9 mouse cellular contexts compared by ENCODE assay signal in genomic region chr7:6526141-6526540, GRCm38 (mm10). TPM values are rescaled to one million over a fixed set of nuclear protein-coding genes. Genes with fewer than 3 reads are reported as not detected.
DNase-seq lines count a peak whose midpoint lies in the region; ATAC-seq and TF ChIP-seq lines count a peak whose summit lies in the region.
"Had no signal": no experiment of that assay in that cellular context is flagged by ENCODE, and none has a peak within 500 bp of the region (broad histone marks: within the 10 kb centered on the region; RNA-seq: fewer than 3 reads in every experiment).

No protein-coding gene starts in this region.

- H3K9me3 ChIP-seq in hindbrain, postnatal 0 days (ENCODE audit: low read length), result no peaks in the 10 kb centered on the region
- H3K9me3 ChIP-seq in hindbrain, embryonic 16.5 days (ENCODE audit: control insufficient read depth, low read length), result no peaks in the 10 kb centered on the region
- 0 out of 2 replicates have a peak, but pooled peaks cover 4% of the 10 kb centered on the region for H3K9me3 ChIP-seq in midbrain, postnatal 0 days (ENCODE audit: low read length)
- peaks cover 2% of the 10 kb centered on the region for H3K9me3 ChIP-seq in midbrain, embryonic 13.5 days

- no peak overlapping the region for H3K4me3 ChIP-seq in hindbrain, postnatal 0 days (ENCODE audit: low read length)
- H3K4me3 ChIP-seq in hindbrain, embryonic 16.5 days (ENCODE audit: low read length), result no peak overlapping the region
- no peak overlapping the region for H3K4me3 ChIP-seq in midbrain, postnatal 0 days (ENCODE audit: low read depth, low read length)
- H3K4me3 ChIP-seq in midbrain, embryonic 13.5 days (replicated peaks), result no peak overlapping the region

- no peak for ATAC-seq in hindbrain, postnatal 0 days
- ATAC-seq in hindbrain, embryonic 16.5 days, result no peak
- no peak for ATAC-seq in midbrain, postnatal 0 days (ENCODE audit: low FRiP score)
- no peak for ATAC-seq in midbrain, embryonic 13.5 days
- ATAC-seq in inflammation-experienced regulatory T-cells, adult 6 months, result no peak

- peak; percentile 68 for TF ChIP-seq CTCF in hindbrain, postnatal 0 days (IDR thresholded peaks at IDR 0.05; ENCODE audit: low read depth)
- peak; percentile 67 for TF ChIP-seq CTCF in midbrain, postnatal 0 days (IDR thresholded peaks at IDR 0.05)

- no peak overlapping the region for H3K27ac ChIP-seq in hindbrain, postnatal 0 days
- no peak overlapping the region for H3K27ac ChIP-seq in hindbrain, embryonic 16.5 days (ENCODE audit: low read depth, low read length)
- H3K27ac ChIP-seq in midbrain, postnatal 0 days (ENCODE audit: low read depth, low read length), result no peak overlapping the region
- H3K27ac ChIP-seq in midbrain, embryonic 13.5 days, result no peak overlapping the region

- H3K27me3 ChIP-seq in hindbrain, postnatal 0 days (ENCODE audit: insufficient read depth, low read length), result no peaks in the 10 kb centered on the region
- H3K27me3 ChIP-seq in hindbrain, embryonic 16.5 days (replicated peaks; ENCODE audit: control insufficient read depth, insufficient read depth, low read length), result no peaks in the 10 kb centered on the region
- H3K27me3 ChIP-seq in midbrain, postnatal 0 days (ENCODE audit: insufficient read depth, low read length), result no peaks in the 10 kb centered on the region
- H3K27me3 ChIP-seq in midbrain, embryonic 13.5 days, result no peaks in the 10 kb centered on the region

- H3K36me3 ChIP-seq in hindbrain, postnatal 0 days (ENCODE audit: insufficient read depth, low read length), result no peaks in the 10 kb centered on the region
- no peaks in the 10 kb centered on the region for H3K36me3 ChIP-seq in hindbrain, embryonic 16.5 days (ENCODE audit: control insufficient read depth, insufficient read depth, low read length)
- no peaks in the 10 kb centered on the region for H3K36me3 ChIP-seq in midbrain, postnatal 0 days (ENCODE audit: insufficient read depth, low read length)
- H3K36me3 ChIP-seq in midbrain, embryonic 13.5 days, result no peaks in the 10 kb centered on the region

- H3K4me1 ChIP-seq in hindbrain, postnatal 0 days (ENCODE audit: insufficient read depth, low read length), result no peaks in the 10 kb centered on the region
- no peaks in the 10 kb centered on the region for H3K4me1 ChIP-seq in hindbrain, embryonic 16.5 days (ENCODE audit: control insufficient read depth, insufficient read depth, low read depth, low read length)
- no peaks in the 10 kb centered on the region for H3K4me1 ChIP-seq in midbrain, postnatal 0 days (ENCODE audit: insufficient read depth, low read length)
- no peaks in the 10 kb centered on the region for H3K4me1 ChIP-seq in midbrain, embryonic 13.5 days (replicated peaks)

- H3K4me2 ChIP-seq in hindbrain, postnatal 0 days (ENCODE audit: low read depth, low read length), result no peak overlapping the region
- no peak overlapping the region for H3K4me2 ChIP-seq in hindbrain, embryonic 16.5 days (ENCODE audit: low read length)
- no peak overlapping the region for H3K4me2 ChIP-seq in midbrain, postnatal 0 days (ENCODE audit: low read depth, low read length, poor library complexity, severe bottlenecking)
- no peak overlapping the region for H3K4me2 ChIP-seq in midbrain, embryonic 13.5 days (replicated peaks)

- peak; percentile 23 for DNase-seq in hindbrain, postnatal 0 days (ENCODE audit: low spot score)
- DNase-seq in midbrain, postnatal 0 days (ENCODE audit: low spot score), result no peak
- peak; percentile 9 for DNase-seq in WW6 (ENCODE audit: low read depth, low spot score)
- peak; percentile 4 for DNase-seq in retina, embryonic 14.5 days (ENCODE audit: low spot score)
- no peak for DNase-seq in adrenal gland, adult 2 months
- DNase-seq: lung, postnatal 10 days had no signal

- no peak overlapping the region for H3K9ac ChIP-seq in hindbrain, postnatal 0 days (replicated peaks; ENCODE audit: low read length)
- H3K9ac ChIP-seq in hindbrain, embryonic 16.5 days (ENCODE audit: low read depth, low read length), result no peak overlapping the region
- H3K9ac ChIP-seq in midbrain, postnatal 0 days (replicated peaks; ENCODE audit: low read length, poor library complexity, severe bottlenecking), result no peak overlapping the region
- H3K9ac ChIP-seq in midbrain, embryonic 13.5 days (replicated peaks), result no peak overlapping the region

- WGBS in hindbrain, postnatal 0 days, result 64% methylated on average over 5 of the region's 5 CpGs
- 65% methylated on average over 5 of the region's 5 CpGs for WGBS in hindbrain, embryonic 16.5 days
- WGBS in midbrain, postnatal 0 days, result 63% methylated on average over 5 of the region's 5 CpGs
- 67% methylated on average over 5 of the region's 5 CpGs for WGBS in midbrain, embryonic 13.5 days

RNA-seq across cellular contexts. Expression of gene Olfr1349, which starts 3.4 kb away (rescaled TPM):
- total RNA-seq in hindbrain, postnatal 0 days (2014; rRNA removed), result 0.18 TPM in 1 of 2 replicates, not detected in the other
- polyA plus RNA-seq in hindbrain, postnatal 0 days (2015; fragmentation: Nextera tagmentation; extraction: Ambion mirVana), result 0.08 TPM in 1 of 2 replicates, not detected in the other
- polyA plus RNA-seq in hindbrain, embryonic 16.5 days (2015; fragmentation: Nextera tagmentation; extraction: Ambion mirVana), result not detected in 2 replicates
- not detected in 2 replicates for total RNA-seq in midbrain, postnatal 0 days (2014; rRNA removed)
- not detected in 2 replicates for polyA plus RNA-seq in midbrain, postnatal 0 days (2015; fragmentation: Nextera tagmentation; extraction: Ambion mirVana)
- polyA plus RNA-seq in midbrain, embryonic 13.5 days (2015; fragmentation: Nextera tagmentation; extraction: Ambion mirVana), result not detected in 2 replicates
- total RNA-seq in adrenal gland, adult 2 months (2021), result not detected
- polyA plus RNA-seq in adrenal gland, adult 2 months (2012; rRNA removed), result not detected in 2 replicates
- polyA plus RNA-seq in inflammation-experienced regulatory T-cells, adult 6 months (2017; shearing (Covaris generic)), result under 1 TPM in 1 of 3 experiments, not detected in 2; 0.13 TPM

RNA-seq across cellular contexts. Expression of gene Olfr1348, which starts 17.6 kb away (rescaled TPM):
- not detected in 2 replicates for total RNA-seq in hindbrain, postnatal 0 days (2014; rRNA removed)
- polyA plus RNA-seq in hindbrain, postnatal 0 days (2015; fragmentation: Nextera tagmentation; extraction: Ambion mirVana), result not detected in 2 replicates
- polyA plus RNA-seq in hindbrain, embryonic 16.5 days (2015; fragmentation: Nextera tagmentation; extraction: Ambion mirVana), result not detected in 2 replicates
- not detected in 2 replicates for total RNA-seq in midbrain, postnatal 0 days (2014; rRNA removed)
- polyA plus RNA-seq in midbrain, postnatal 0 days (2015; fragmentation: Nextera tagmentation; extraction: Ambion mirVana), result not detected in 2 replicates
- polyA plus RNA-seq in midbrain, embryonic 13.5 days (2015; fragmentation: Nextera tagmentation; extraction: Ambion mirVana), result not detected in 2 replicates
- not detected for total RNA-seq in adrenal gland, adult 2 months (2021)
- polyA plus RNA-seq in adrenal gland, adult 2 months (2012; rRNA removed), result not detected in 2 replicates
- not detected for polyA plus RNA-seq in inflammation-experienced regulatory T-cells, adult 6 months (2017; shearing (Covaris generic))

RNA-seq across cellular contexts. Expression of gene Olfr1347, which starts 26.6 kb away (rescaled TPM):
- total RNA-seq in hindbrain, postnatal 0 days (2014; rRNA removed), result not detected in 2 replicates
- not detected in 2 replicates for polyA plus RNA-seq in hindbrain, postnatal 0 days (2015; fragmentation: Nextera tagmentation; extraction: Ambion mirVana)
- not detected in 2 replicates for polyA plus RNA-seq in hindbrain, embryonic 16.5 days (2015; fragmentation: Nextera tagmentation; extraction: Ambion mirVana)
- total RNA-seq in midbrain, postnatal 0 days (2014; rRNA removed), result not detected in 2 replicates
- polyA plus RNA-seq in midbrain, postnatal 0 days (2015; fragmentation: Nextera tagmentation; extraction: Ambion mirVana), result not detected in 2 replicates
- polyA plus RNA-seq in midbrain, embryonic 13.5 days (2015; fragmentation: Nextera tagmentation; extraction: Ambion mirVana), result not detected in 2 replicates
- total RNA-seq in adrenal gland, adult 2 months (2021), result not detected
- not detected in 2 replicates for polyA plus RNA-seq in adrenal gland, adult 2 months (2012; rRNA removed)
- not detected for polyA plus RNA-seq in inflammation-experienced regulatory T-cells, adult 6 months (2017; shearing (Covaris generic))

RNA-seq across cellular contexts. Expression of gene Olfr1350, which starts 38.5 kb away (rescaled TPM):
- not detected in 2 replicates for total RNA-seq in hindbrain, postnatal 0 days (2014; rRNA removed)
- polyA plus RNA-seq in hindbrain, postnatal 0 days (2015; fragmentation: Nextera tagmentation; extraction: Ambion mirVana), result not detected in 2 replicates
- not detected in 2 replicates for polyA plus RNA-seq in hindbrain, embryonic 16.5 days (2015; fragmentation: Nextera tagmentation; extraction: Ambion mirVana)
- total RNA-seq in midbrain, postnatal 0 days (2014; rRNA removed), result not detected in 2 replicates
- not detected in 2 replicates for polyA plus RNA-seq in midbrain, postnatal 0 days (2015; fragmentation: Nextera tagmentation; extraction: Ambion mirVana)
- polyA plus RNA-seq in midbrain, embryonic 13.5 days (2015; fragmentation: Nextera tagmentation; extraction: Ambion mirVana), result not detected in 2 replicates
- not detected for total RNA-seq in adrenal gland, adult 2 months (2021)
- polyA plus RNA-seq in adrenal gland, adult 2 months (2012; rRNA removed), result not detected in 2 replicates
- under 1 TPM in 1 of 3 experiments, not detected in 2; 0.35 TPM for polyA plus RNA-seq in inflammation-experienced regulatory T-cells, adult 6 months (2017; shearing (Covaris generic))

RNA-seq across cellular contexts. Expression of gene Olfr5, which starts 39.4 kb away (rescaled TPM):
- not detected in 2 replicates for total RNA-seq in hindbrain, postnatal 0 days (2014; rRNA removed)
- polyA plus RNA-seq in hindbrain, postnatal 0 days (2015; fragmentation: Nextera tagmentation; extraction: Ambion mirVana), result not detected in 2 replicates
- not detected in 2 replicates for polyA plus RNA-seq in hindbrain, embryonic 16.5 days (2015; fragmentation: Nextera tagmentation; extraction: Ambion mirVana)
- not detected in 2 replicates for total RNA-seq in midbrain, postnatal 0 days (2014; rRNA removed)
- not detected in 2 replicates for polyA plus RNA-seq in midbrain, postnatal 0 days (2015; fragmentation: Nextera tagmentation; extraction: Ambion mirVana)
- polyA plus RNA-seq in midbrain, embryonic 13.5 days (2015; fragmentation: Nextera tagmentation; extraction: Ambion mirVana), result not detected in 2 replicates
- not detected for total RNA-seq in adrenal gland, adult 2 months (2021)
- not detected in 2 replicates for polyA plus RNA-seq in adrenal gland, adult 2 months (2012; rRNA removed)
- not detected for polyA plus RNA-seq in inflammation-experienced regulatory T-cells, adult 6 months (2017; shearing (Covaris generic))

Comparison
In these comparisons a context has a peak if more than half of its experiments do, and no peak if none do; other contexts are left out.
1. DNase-seq: peak in hindbrain, postnatal 0 days (single experiment), WW6 (single experiment) and retina, embryonic 14.5 days (single experiment); none in midbrain, postnatal 0 days (single experiment) and adrenal gland, adult 2 months (single experiment).